Mouse (Mus musculus) cerebellum, postnatal 14 days (tissue): ENCODE results near the gene Gria3.

Experiments
- DNase-seq, 2 experiments: peaks; one replicate each; pipeline ENCODE4 v3.0.0; 2021; ENCODE audit warnings: mixed read lengths in 2 of 2

Gria3 gene

GRCm38 (mm10) chrX:41400058-41400904, at the start of gene Gria3:
Gene Gria3, plus strand, starts transcription at chrX:41400854.
- DNase-seq = peak; percentile 20 to 25

- peak; percentile 53 to 58 for DNase-seq
Observed at GRCm38 (mm10) chrX:41387086-41387485, 13.6 kb upstream of the Gria3 start.

GRCm38 (mm10) chrX:41389079-41389478, 11.6 kb upstream of the Gria3 start:
- no peak for DNase-seq

GRCm38 (mm10) chrX:41398482-41398881, 2.2 kb upstream of the Gria3 start:
- DNase-seq = no peak

GRCm38 (mm10) chrX:41401186-41401585, 532 bp downstream of the Gria3 start:
- DNase-seq = peak; percentile 13 to 23

GRCm38 (mm10) chrX:41401590-41402240, 1.1 kb downstream of the Gria3 start:
- peak in 1 of 2 experiments; percentile 17 for DNase-seq

- no peak for DNase-seq
Observed at GRCm38 (mm10) chrX:41402656-41403055, 2.0 kb downstream of the Gria3 start.

GRCm38 (mm10) chrX:41406288-41406687, 5.6 kb downstream of the Gria3 start:
- DNase-seq = no peak

GRCm38 (mm10) chrX:41409791-41410190, 9.1 kb downstream of the Gria3 start:
- no peak for DNase-seq

- peak; percentile 18 to 31 for DNase-seq
Observed at GRCm38 (mm10) chrX:41425651-41426050, 25.0 kb downstream of the Gria3 start.

- DNase-seq = no peak
Observed at GRCm38 (mm10) chrX:41428011-41428410, 27.4 kb downstream of the Gria3 start.

- no peak for DNase-seq
Observed at GRCm38 (mm10) chrX:41435541-41435940, 34.9 kb downstream of the Gria3 start.

GRCm38 (mm10) chrX:41438841-41439240, 38.2 kb downstream of the Gria3 start:
- peak; percentile 21 for DNase-seq

GRCm38 (mm10) chrX:41448876-41449275, 48.2 kb downstream of the Gria3 start:
- DNase-seq = no peak

- DNase-seq = no peak
Observed at GRCm38 (mm10) chrX:41477486-41477885, 76.8 kb downstream of the Gria3 start.

GRCm38 (mm10) chrX:41496528-41496927, 95.9 kb downstream of the Gria3 start:
- DNase-seq = no peak

- no peak for DNase-seq
Observed at GRCm38 (mm10) chrX:41505371-41505770, 104.7 kb downstream of the Gria3 start.

- DNase-seq = peak in 1 of 2 experiments; percentile 5
Observed at GRCm38 (mm10) chrX:41507959-41508358, 107.3 kb downstream of the Gria3 start.

GRCm38 (mm10) chrX:41514982-41515381, 114.3 kb downstream of the Gria3 start:
- DNase-seq = no peak

- no peak for DNase-seq
Observed at GRCm38 (mm10) chrX:41532511-41532910, 131.9 kb downstream of the Gria3 start.

- no peak for DNase-seq
Observed at GRCm38 (mm10) chrX:41535886-41536285, 135.2 kb downstream of the Gria3 start.

- peak; percentile 12 to 70 for DNase-seq
Observed at GRCm38 (mm10) chrX:41562296-41563060, 161.8 kb downstream of the Gria3 start.

GRCm38 (mm10) chrX:41564898-41565297, 164.2 kb downstream of the Gria3 start:
- no peak for DNase-seq
